Mouse (Mus musculus) mouse embryonic stem cell (cell line): ENCODE data around the gene Zfp276.
"Not testable (repeated sequence)": the region's sequence is repeated elsewhere in the genome, so short reads cannot be mapped to it uniquely, and the experiment has no call there.

Experiments
- in situ Hi-C, 2 experiments: fragments of 300-500 bp; cut with MboI; formaldehyde crosslinking; loops; 1 replicate in 1 of 2; 3 replicates in 1 of 2; pipeline ENCODE4 v1.14.3; 2019 to 2020; ENCODE audit warnings: low sequenced_read_pairs in 2 of 2, low pct_unique_long_range_greater_than_20kb in 1 of 2, mixed read lengths in 1 of 2; ENCODE audit not compliant: unreplicated experiment in 1 of 2

The Zfp276 gene

GRCm38 (mm10) chr8:123280302-123281094 is 26.5 kb downstream of the Zfp276 start:
- in situ Hi-C loops = no loop called here

GRCm38 (mm10) chr8:123282994-123283393 is 29.0 kb downstream of the Zfp276 start:
- in situ Hi-C loops = not testable (repeated sequence)

GRCm38 (mm10) chr8:123283991-123284390 is 30.0 kb downstream of the Zfp276 start:
- in situ Hi-C loops = no loop called here

GRCm38 (mm10) chr8:123284493-123284892 is 30.5 kb downstream of the Zfp276 start:
- in situ Hi-C loops = no loop called here

- in situ Hi-C loops = no loop called here
Measured at GRCm38 (mm10) chr8:123287362-123287761, 33.4 kb downstream of the Zfp276 start.

- in situ Hi-C loops = no loop called here
Measured at GRCm38 (mm10) chr8:123290166-123290565, 36.2 kb downstream of the Zfp276 start.

- in situ Hi-C loops = no loop called here
Measured at GRCm38 (mm10) chr8:123290679-123291078, 36.7 kb downstream of the Zfp276 start.

GRCm38 (mm10) chr8:123291716-123292115 is 37.7 kb downstream of the Zfp276 start:
- in situ Hi-C loops = no loop called here

GRCm38 (mm10) chr8:123292281-123292680 is 38.3 kb downstream of the Zfp276 start:
- in situ Hi-C loops = no loop called here

GRCm38 (mm10) chr8:123292785-123293184 is 38.8 kb downstream of the Zfp276 start:
- in situ Hi-C loops = no loop called here

GRCm38 (mm10) chr8:123298301-123298700 is 44.3 kb downstream of the Zfp276 start:
- in situ Hi-C loops = no loop called here

- in situ Hi-C loops = no loop called here
Measured at GRCm38 (mm10) chr8:123308738-123309137, 54.7 kb downstream of the Zfp276 start.

- in situ Hi-C loops = no loop called here
Measured at GRCm38 (mm10) chr8:123317781-123318466, 63.9 kb downstream of the Zfp276 start.

- in situ Hi-C loops = no loop called here
Measured at GRCm38 (mm10) chr8:123318467-123318911, 64.5 kb downstream of the Zfp276 start, which contains the start of gene Fanca. Gene Fanca (minus strand): TSS chr8:123318576.
